8 mouse cellular contexts compared by ENCODE assay signal in genomic region chr8:84559121-84559604, GRCm38 (mm10).
DNase-seq lines count a peak whose midpoint lies in the region; ATAC-seq and TF ChIP-seq lines count a peak whose summit lies in the region.

No protein-coding gene starts in this region.

- no peak for TF ChIP-seq POLR2A in cerebellum, adult 2 months (IDR thresholded peaks at IDR 0.05; ENCODE audit: borderline replicate concordance, insufficient read depth, low read length)

- no peak overlapping the region for H3K9ac ChIP-seq in lung, postnatal 0 days (replicated peaks; ENCODE audit: low read depth)
- peak overlapping the region; percentile 28; the same call in 1 of the 2 replicates for H3K9ac ChIP-seq in hindbrain, embryonic 14.5 days
- peak overlapping the region; percentile 48; the same call in 1 of the 2 replicates for H3K9ac ChIP-seq in midbrain, embryonic 13.5 days (replicated peaks)

- no peaks in the 10 kb centered on the region for H3K9me3 ChIP-seq in lung, postnatal 0 days (ENCODE audit: low read length)
- H3K9me3 ChIP-seq in hindbrain, embryonic 14.5 days (ENCODE audit: control insufficient read depth, low read length), result no peaks in the 10 kb centered on the region
- no peaks in the 10 kb centered on the region for H3K9me3 ChIP-seq in midbrain, embryonic 13.5 days

- peak overlapping the region; percentile 63 for H3K27ac ChIP-seq in cerebellum, adult 2 months (ENCODE audit: insufficient read depth, low read length)
- H3K27ac ChIP-seq in lung, postnatal 0 days (ENCODE audit: low read length), result no peak overlapping the region
- H3K27ac ChIP-seq in hindbrain, embryonic 14.5 days, result no peak overlapping the region
- no peak overlapping the region for H3K27ac ChIP-seq in midbrain, embryonic 13.5 days

- no peak overlapping the region for H3K4me3 ChIP-seq in cerebellum, adult 2 months (replicated peaks; ENCODE audit: insufficient read depth, low read depth, low read length)
- H3K4me3 ChIP-seq in lung, postnatal 0 days (ENCODE audit: low read depth, low read length), result peak overlapping the region; percentile 33
- H3K4me3 ChIP-seq in hindbrain, embryonic 14.5 days (replicated peaks; ENCODE audit: low read length), result peak overlapping the region; percentile 36
- H3K4me3 ChIP-seq in midbrain, embryonic 13.5 days (replicated peaks), result peak overlapping the region; percentile 40

- no peaks in the 10 kb centered on the region for H3K36me3 ChIP-seq in lung, postnatal 0 days (ENCODE audit: insufficient read depth, low read length)
- H3K36me3 ChIP-seq in hindbrain, embryonic 14.5 days (replicated peaks; ENCODE audit: control insufficient read depth, insufficient read depth), result peaks cover 12% of the 10 kb centered on the region; the same call in 1 of the 2 replicates
- no peaks in the 10 kb centered on the region for H3K36me3 ChIP-seq in midbrain, embryonic 13.5 days

- peak; percentile 45 to 63 for DNase-seq in cerebellum, adult 2 months
- no peak for DNase-seq in lung, postnatal 0 days (ENCODE audit: low spot score)
- no peak for DNase-seq in lung, adult 18-20 months
- DNase-seq in hindbrain, embryonic 14.5 days (ENCODE audit: low spot score), result no peak
- DNase-seq in natural killer cell, adult 2 months (ENCODE audit: low spot score in 2 of 2), result no peak

- TF ChIP-seq EP300 in lung, postnatal 0 days (IDR thresholded peaks at IDR 0.05), result no peak

- no peak for TF ChIP-seq CTCF in cerebellum, adult 2 months (IDR thresholded peaks at IDR 0.05; ENCODE audit: borderline replicate concordance, insufficient read depth, low read depth, low read length)
- TF ChIP-seq CTCF in lung, postnatal 0 days (IDR thresholded peaks at IDR 0.05), result no peak

- H3K4me1 ChIP-seq in cerebellum, adult 2 months (ENCODE audit: control insufficient read depth, insufficient read depth, low read length), result peaks cover 39% of the 10 kb centered on the region
- H3K4me1 ChIP-seq in lung, postnatal 0 days (ENCODE audit: insufficient read depth, low read depth, low read length), result no peaks in the 10 kb centered on the region
- peaks cover 12% of the 10 kb centered on the region; the same call in 1 of the 2 replicates for H3K4me1 ChIP-seq in hindbrain, embryonic 14.5 days (replicated peaks; ENCODE audit: control insufficient read depth, insufficient read depth, low read length)
- H3K4me1 ChIP-seq in midbrain, embryonic 13.5 days (replicated peaks), result peaks cover 12% of the 10 kb centered on the region

- no peak for ATAC-seq in cerebellum, adult (ENCODE audit: insufficient number of reproducible peaks, low FRiP score, low TSS enrichment)
- ATAC-seq in lung, postnatal 0 days, result 0 out of 2 replicates have a peak, but pooled peaks have one; percentile 14
- no peak for ATAC-seq in hindbrain, embryonic 14.5 days (ENCODE audit: low FRiP score)
- no peak for ATAC-seq in midbrain, embryonic 13.5 days
- no peak for ATAC-seq in granulocyte monocyte progenitor cell, adult 5-6 weeks (replicated peaks; ENCODE audit: poor library complexity, severe bottlenecking)

- no peaks in the 10 kb centered on the region for H3K27me3 ChIP-seq in cerebellum, adult 2 months (ENCODE audit: control insufficient read depth, insufficient read depth, low read length)
- peaks cover 31% of the 10 kb centered on the region for H3K27me3 ChIP-seq in lung, postnatal 0 days (replicated peaks; ENCODE audit: insufficient read depth, low read length)
- peaks cover 40% of the 10 kb centered on the region for H3K27me3 ChIP-seq in hindbrain, embryonic 14.5 days (ENCODE audit: control insufficient read depth, insufficient read depth, low read length)
- peaks cover 47% of the 10 kb centered on the region for H3K27me3 ChIP-seq in midbrain, embryonic 13.5 days

- 21% methylated on average over 83 of the region's 84 CpGs for WGBS in cerebellum, adult 2 months
- WGBS in lung, postnatal 0 days, result 1% methylated on average over 50 of the region's 84 CpGs
- WGBS in hindbrain, embryonic 14.5 days, result 1% methylated on average over 80 of the region's 84 CpGs
- under 1% methylated on average over 78 of the region's 84 CpGs for WGBS in midbrain, embryonic 13.5 days

- H3K4me2 ChIP-seq in lung, postnatal 0 days (replicated peaks; ENCODE audit: low read depth, low read length), result peak overlapping the region; percentile 52
- H3K4me2 ChIP-seq in hindbrain, embryonic 14.5 days (replicated peaks), result peak overlapping the region; percentile 57
- H3K4me2 ChIP-seq in midbrain, embryonic 13.5 days (replicated peaks), result peak overlapping the region; percentile 56

Comparison
In these comparisons a context has a peak if more than half of its experiments do, and no peak if none do; other contexts are left out.
1. DNase-seq: peak in cerebellum, adult 2 months (2 of 2); none in lung, postnatal 0 days (single experiment), lung, adult 18-20 months (0 of 2), hindbrain, embryonic 14.5 days (single experiment) and natural killer cell, adult 2 months (0 of 2).
2. Peak in every context shown above with its lines, with median percentiles within 50 percentile points of each other: H3K4me2 ChIP-seq.